Mouse (Mus musculus) adipocyte (in vitro differentiated cells): ENCODE results near the gene Mecom.
"Not testable (repeated sequence)": the region's sequence is repeated elsewhere in the genome, so short reads cannot be mapped to it uniquely, and the experiment has no call there.

ENCODE experiments used
- DNase-seq: peaks from one replicate; pipeline ENCODE4 v3.0.0-alpha.2; 2016; ENCODE audit warnings: low spot score

The Mecom gene

GRCm38 (mm10) chr3:30445247-30445969 is 102.4 kb downstream of the Mecom start:
- DNase-seq = no peak

- no peak for DNase-seq
Measured at GRCm38 (mm10) chr3:30441646-30442045, 106.2 kb downstream of the Mecom start.

- DNase-seq = no peak
Measured at GRCm38 (mm10) chr3:30438007-30438406, 109.8 kb downstream of the Mecom start.

- no peak for DNase-seq
Measured at GRCm38 (mm10) chr3:30436561-30436960, 111.2 kb downstream of the Mecom start.

GRCm38 (mm10) chr3:30436131-30436530 is 111.7 kb downstream of the Mecom start:
- DNase-seq = no peak

GRCm38 (mm10) chr3:30428877-30429276 is 118.9 kb downstream of the Mecom start:
- no peak for DNase-seq

GRCm38 (mm10) chr3:30424036-30424435 is 123.8 kb downstream of the Mecom start:
- DNase-seq = no peak

- DNase-seq = not testable (repeated sequence)
Measured at GRCm38 (mm10) chr3:30421948-30422347, 125.9 kb downstream of the Mecom start.

GRCm38 (mm10) chr3:30420899-30421298 is 126.9 kb downstream of the Mecom start:
- DNase-seq = no peak

GRCm38 (mm10) chr3:30414173-30414572 is 133.6 kb downstream of the Mecom start:
- DNase-seq = no peak

GRCm38 (mm10) chr3:30410778-30411177 is 137.0 kb downstream of the Mecom start:
- no peak for DNase-seq

- DNase-seq = no peak
Measured at GRCm38 (mm10) chr3:30404821-30405220, 143.0 kb downstream of the Mecom start.

GRCm38 (mm10) chr3:30398911-30399310 is 148.9 kb downstream of the Mecom start:
- DNase-seq = no peak

GRCm38 (mm10) chr3:30394911-30395310 is 152.9 kb downstream of the Mecom start:
- DNase-seq = no peak

- no peak for DNase-seq
Measured at GRCm38 (mm10) chr3:30392662-30393061, 155.1 kb downstream of the Mecom start.

GRCm38 (mm10) chr3:30392218-30392617 is 155.6 kb downstream of the Mecom start:
- peak; percentile 37 for DNase-seq

- no peak for DNase-seq
Measured at GRCm38 (mm10) chr3:30390346-30390745, 157.5 kb downstream of the Mecom start.

- DNase-seq = no peak
Measured at GRCm38 (mm10) chr3:30380273-30380672, 167.5 kb downstream of the Mecom start.

GRCm38 (mm10) chr3:30379301-30379700 is 168.5 kb downstream of the Mecom start:
- no peak for DNase-seq

- no peak for DNase-seq
Measured at GRCm38 (mm10) chr3:30371472-30371871, 176.3 kb downstream of the Mecom start.

- DNase-seq = no peak
Measured at GRCm38 (mm10) chr3:30370860-30371455, 176.8 kb downstream of the Mecom start.

GRCm38 (mm10) chr3:30366621-30367020 is 181.2 kb downstream of the Mecom start:
- peak; percentile 93 for DNase-seq

- DNase-seq = peak; percentile 19
Measured at GRCm38 (mm10) chr3:30361190-30361589, 186.6 kb downstream of the Mecom start.
